Mouse (Mus musculus): ENCODE data around the gene Slc39a11. TPM values are rescaled to one million over a fixed set of nuclear protein-coding genes. Genes with fewer than 3 reads are reported as not detected.

Slc39a11 gene
- polyA plus RNA-seq, 1 experiment: 32.4 TPM

DNA sequence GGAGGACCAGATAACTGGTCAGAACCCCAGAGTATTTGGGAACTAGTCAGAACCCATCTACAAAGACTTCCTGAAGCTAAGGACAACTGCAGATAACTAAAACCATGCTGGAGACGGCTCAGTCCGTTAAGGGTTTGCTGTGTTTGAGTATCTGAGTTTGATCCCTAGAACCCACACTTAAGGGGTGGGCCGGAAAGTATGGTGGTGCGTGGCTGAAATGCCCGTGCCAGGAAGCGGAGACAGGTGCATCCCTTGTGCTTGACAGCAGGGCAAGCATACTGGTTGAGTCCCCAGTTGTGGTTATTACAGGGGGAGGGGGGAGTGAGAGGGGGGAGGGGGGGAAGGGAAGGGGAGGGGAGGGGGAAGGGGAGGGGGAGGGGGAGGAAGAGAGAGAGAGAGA lies 35.4 kb downstream of the Slc39a11 start:
- Histone ChIP-seq H3K36me3 (ENCODE audit: control insufficient read depth, insufficient read depth, low read length) (no peaks in the 10 kb centered on the region), H3K4me1 (ENCODE audit: control insufficient read depth, insufficient read depth, insufficient read length, low read length) (peaks cover under 1% of the 10 kb centered on the region; the same call in 1 of the 2 replicates), H3K4me3 (ENCODE audit: low read depth, low read length) (no peak overlapping the region), H3K27me3 (ENCODE audit: control insufficient read depth, insufficient read depth, low read length) (peaks cover 10% of the 10 kb centered on the region; the same call in 1 of the 2 replicates), H3K27ac (ENCODE audit: insufficient read depth, low read depth, low read length) (no peak overlapping the region)
- no peak for TF ChIP-seq CTCF (IDR thresholded peaks at IDR 0.05; ENCODE audit: extremely low read depth, insufficient read length, insufficient replicate concordance, low read depth, low read length)
- TF ChIP-seq POLR2A (IDR thresholded peaks at IDR 0.05; ENCODE audit: low read depth, low read length): no peak
- 84% methylated on average over 6 of the region's 6 CpGs for WGBS

DNA sequence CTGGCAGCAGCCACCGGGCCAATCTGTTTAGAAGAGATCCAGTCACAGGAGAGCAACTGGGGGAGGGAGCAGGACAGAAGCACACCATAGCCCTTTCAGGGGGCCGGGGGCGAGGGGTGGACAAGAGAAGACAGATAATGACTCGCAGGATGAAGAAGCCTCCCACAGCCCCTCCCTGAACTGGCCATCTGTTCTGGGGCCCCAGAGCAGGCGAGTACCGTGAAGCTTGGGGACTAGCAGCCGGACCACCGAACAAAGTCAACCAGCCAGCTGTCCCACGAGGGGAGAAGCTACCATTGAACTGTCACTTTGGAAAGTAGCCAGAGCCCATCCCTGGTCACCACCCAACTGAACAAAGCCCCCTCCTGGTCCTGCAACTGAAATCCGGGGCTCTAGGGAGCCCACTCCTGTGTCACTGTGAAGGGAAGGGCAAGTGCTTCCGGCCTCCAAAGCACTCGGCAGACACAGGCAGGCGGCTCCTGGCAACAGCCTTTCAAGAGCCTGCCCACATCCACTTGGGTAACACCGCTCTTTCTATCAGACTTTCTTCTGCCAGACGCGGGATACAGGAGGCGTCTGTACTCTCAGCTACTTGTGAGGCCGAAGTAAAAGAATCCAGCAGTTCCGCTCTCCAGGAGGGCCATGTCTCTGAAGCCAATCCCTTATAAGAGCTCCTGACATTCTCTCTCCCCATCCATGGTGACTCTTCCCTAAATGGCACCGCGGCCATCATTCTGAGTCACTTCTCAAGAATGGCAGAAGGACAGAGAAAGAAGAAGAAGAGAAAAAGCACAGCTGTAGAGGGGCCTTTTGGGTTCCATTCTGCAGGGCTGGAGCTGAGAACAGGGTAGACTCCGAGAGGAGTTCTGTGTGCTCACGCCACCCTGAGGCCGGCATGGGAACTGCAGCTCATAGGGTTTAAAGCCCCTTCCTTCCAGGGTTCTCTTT lies 37.9 kb downstream of the Slc39a11 start:
- H3K27ac ChIP-seq (ENCODE audit: insufficient read depth, low read depth, low read length): no peak overlapping the region

DNA sequence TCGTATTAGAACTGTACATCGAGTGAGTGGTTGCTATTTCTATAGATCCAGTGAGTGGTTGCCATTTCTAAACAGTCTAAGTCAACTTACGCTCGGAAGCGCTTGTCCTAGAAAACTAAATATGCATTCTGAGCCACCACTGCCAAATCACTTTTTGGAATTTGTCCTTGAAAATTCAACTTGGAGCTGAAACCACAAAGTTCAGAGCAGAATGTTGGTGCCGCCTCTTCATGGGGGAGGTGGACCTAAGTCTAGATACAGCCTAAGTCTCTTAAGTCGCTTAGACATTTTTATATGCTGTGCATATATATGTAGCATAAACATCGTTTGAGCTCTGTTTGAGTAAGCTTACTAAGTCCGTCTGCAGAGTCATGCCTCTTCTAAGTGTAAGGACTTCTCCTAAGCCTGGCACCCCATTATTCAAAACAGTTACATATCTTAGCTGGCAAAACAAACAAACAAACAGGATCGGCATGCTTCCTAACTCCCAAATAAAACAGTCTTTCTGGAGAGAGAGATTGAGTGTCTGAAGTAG lies 38.7 kb downstream of the Slc39a11 start:
- Histone ChIP-seq H3K4me1 (ENCODE audit: control insufficient read depth, insufficient read depth, insufficient read length, low read length) (no peaks in the 10 kb centered on the region), H3K36me3 (ENCODE audit: control insufficient read depth, insufficient read depth, low read length) (no peaks in the 10 kb centered on the region), H3K27me3 (ENCODE audit: control insufficient read depth, insufficient read depth, low read length) (no peaks in the 10 kb centered on the region; the same call in 1 of the 2 replicates), H3K27ac (ENCODE audit: insufficient read depth, low read depth, low read length) (no peak overlapping the region), H3K4me3 (ENCODE audit: low read depth, low read length) (no peak overlapping the region)
- WGBS: 82% methylated on average over 10 of the region's 10 CpGs
- TF ChIP-seq CTCF (IDR thresholded peaks at IDR 0.05; ENCODE audit: extremely low read depth, insufficient read length, insufficient replicate concordance, low read depth, low read length): no peak
- TF ChIP-seq POLR2A (IDR thresholded peaks at IDR 0.05; ENCODE audit: low read depth, low read length): no peak

More for the DNA sequence above, 37.9 kb downstream of the Slc39a11 start:
- Histone ChIP-seq H3K27me3 (ENCODE audit: control insufficient read depth, insufficient read depth, low read length) (no peaks in the 10 kb centered on the region; the same call in 1 of the 2 replicates), H3K4me1 (ENCODE audit: control insufficient read depth, insufficient read depth, insufficient read length, low read length) (no peaks in the 10 kb centered on the region), H3K4me3 (ENCODE audit: low read depth, low read length) (no peak overlapping the region), H3K36me3 (ENCODE audit: control insufficient read depth, insufficient read depth, low read length) (no peaks in the 10 kb centered on the region)
- TF ChIP-seq POLR2A (IDR thresholded peaks at IDR 0.05; ENCODE audit: low read depth, low read length): no peak
- TF ChIP-seq CTCF (IDR thresholded peaks at IDR 0.05; ENCODE audit: extremely low read depth, insufficient read length, insufficient replicate concordance, low read depth, low read length): peak; percentile 62; the same call in 1 of the 2 replicates
- WGBS: 50% methylated on average over 24 of the region's 24 CpGs

DNA sequence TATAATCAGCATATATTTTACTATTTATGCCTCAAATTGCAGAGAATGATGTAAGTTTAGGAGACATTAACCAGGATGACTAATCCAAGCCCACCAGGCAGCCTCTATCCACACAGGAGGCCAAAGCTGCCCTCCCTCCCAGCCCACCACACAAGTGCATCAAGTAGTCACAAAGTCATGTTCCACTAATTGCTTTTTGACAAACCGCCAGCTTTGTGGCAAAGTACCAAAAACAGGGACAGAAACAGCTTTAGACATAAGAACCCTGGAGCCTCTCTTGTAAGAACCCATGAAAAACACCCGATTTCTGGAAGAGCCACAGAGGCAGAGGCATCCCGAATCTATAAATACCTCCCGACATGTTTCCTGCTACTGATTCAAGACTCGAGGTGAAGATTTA lies 39.6 kb downstream of the Slc39a11 start:
- no peaks in the 10 kb centered on the region for H3K36me3 ChIP-seq (ENCODE audit: control insufficient read depth, insufficient read depth, low read length)
- no peaks in the 10 kb centered on the region for H3K4me1 ChIP-seq (ENCODE audit: control insufficient read depth, insufficient read depth, insufficient read length, low read length)
- no peaks in the 10 kb centered on the region; the same call in 1 of the 2 replicates for H3K27me3 ChIP-seq (ENCODE audit: control insufficient read depth, insufficient read depth, low read length)
- TF ChIP-seq CTCF (IDR thresholded peaks at IDR 0.05; ENCODE audit: extremely low read depth, insufficient read length, insufficient replicate concordance, low read depth, low read length): no peak
- no peak for TF ChIP-seq POLR2A (IDR thresholded peaks at IDR 0.05; ENCODE audit: low read depth, low read length)
- no peak overlapping the region for H3K27ac ChIP-seq (ENCODE audit: insufficient read depth, low read depth, low read length)
- 26% methylated on average over 5 of the region's 5 CpGs for WGBS
- H3K4me3 ChIP-seq (ENCODE audit: low read depth, low read length): no peak overlapping the region

DNA sequence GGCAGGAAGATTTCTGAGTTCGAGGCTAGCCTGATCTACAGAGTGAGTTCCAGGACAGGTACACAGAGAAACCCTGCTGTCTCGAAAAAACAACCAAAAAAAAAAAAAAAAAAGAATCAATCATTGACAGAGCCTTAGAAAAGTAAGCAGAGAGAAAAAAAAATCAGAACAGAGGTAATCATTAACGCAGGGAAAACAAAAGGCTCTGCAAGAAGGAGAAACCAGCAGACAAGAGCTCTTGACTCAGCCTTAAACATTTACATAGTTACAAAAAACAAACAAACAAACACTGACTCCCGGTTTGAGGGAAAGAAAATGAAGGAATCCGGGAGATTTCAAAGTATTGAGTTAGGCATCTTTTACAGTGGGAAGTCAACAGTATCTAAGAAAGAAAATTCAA lies 40.3 kb downstream of the Slc39a11 start:
- WGBS: 19% methylated on average over 5 of the region's 5 CpGs
- no peak overlapping the region for H3K4me3 ChIP-seq (ENCODE audit: low read depth, low read length)
- TF ChIP-seq CTCF (IDR thresholded peaks at IDR 0.05; ENCODE audit: extremely low read depth, insufficient read length, insufficient replicate concordance, low read depth, low read length) (no peak), POLR2A (IDR thresholded peaks at IDR 0.05; ENCODE audit: low read depth, low read length) (no peak)
- no peaks in the 10 kb centered on the region for H3K4me1 ChIP-seq (ENCODE audit: control insufficient read depth, insufficient read depth, insufficient read length, low read length)
- H3K36me3 ChIP-seq (ENCODE audit: control insufficient read depth, insufficient read depth, low read length): no peaks in the 10 kb centered on the region
- no peak overlapping the region for H3K27ac ChIP-seq (ENCODE audit: insufficient read depth, low read depth, low read length)
- no peaks in the 10 kb centered on the region; the same call in 1 of the 2 replicates for H3K27me3 ChIP-seq (ENCODE audit: control insufficient read depth, insufficient read depth, low read length)

DNA sequence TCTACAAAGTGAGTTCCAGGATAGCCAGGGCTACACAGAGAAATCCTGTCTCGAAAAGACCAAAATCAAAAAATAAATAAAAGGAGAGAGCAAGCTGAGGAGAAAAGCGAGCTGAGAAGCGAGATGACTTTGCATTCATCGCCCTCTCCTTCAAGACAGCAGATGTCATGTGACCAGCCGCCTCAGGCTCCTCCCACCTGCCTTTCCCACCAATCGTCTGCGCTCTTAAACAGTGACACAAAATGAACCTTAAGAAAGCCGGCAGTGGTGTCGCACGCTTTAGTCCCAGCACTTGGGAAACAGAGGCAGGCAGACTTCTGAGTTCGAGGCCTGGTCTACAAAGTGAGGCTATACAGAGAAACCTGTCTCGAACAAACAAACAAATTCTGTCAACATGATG lies 42.3 kb downstream of the Slc39a11 start:
- no peak overlapping the region for H3K4me3 ChIP-seq (ENCODE audit: low read depth, low read length)
- 98% methylated on average over 12 of the region's 12 CpGs for WGBS

More for the DNA sequence above, 42.3 kb downstream of the Slc39a11 start:
- Histone ChIP-seq H3K36me3 (ENCODE audit: control insufficient read depth, insufficient read depth, low read length) (no peaks in the 10 kb centered on the region), H3K4me1 (ENCODE audit: control insufficient read depth, insufficient read depth, insufficient read length, low read length) (no peaks in the 10 kb centered on the region), H3K27me3 (ENCODE audit: control insufficient read depth, insufficient read depth, low read length) (no peaks in the 10 kb centered on the region; the same call in 1 of the 2 replicates), H3K27ac (ENCODE audit: insufficient read depth, low read depth, low read length) (no peak overlapping the region)
- TF ChIP-seq CTCF (IDR thresholded peaks at IDR 0.05; ENCODE audit: extremely low read depth, insufficient read length, insufficient replicate concordance, low read depth, low read length): no peak
- TF ChIP-seq POLR2A (IDR thresholded peaks at IDR 0.05; ENCODE audit: low read depth, low read length): no peak

Measured in small intestine, adult 2 months (tissue).